Mouse (Mus musculus) ES-Bruce4 (cell line): ENCODE results near the gene Agap1. TPM values are rescaled to one million over a fixed set of nuclear protein-coding genes. Genes with fewer than 3 reads are reported as not detected.

ENCODE experiments used
- H3K27ac ChIP-seq: 2 replicates; pipeline ENCODE4 v1.5.1; 2012; ENCODE audit warnings: low read length, inconsistent platforms; ENCODE audit not compliant: insufficient read depth
- H3K27me3 ChIP-seq: 2 replicates; pipeline ENCODE4 v1.6.1; 2012; ENCODE audit warnings: mild to moderate bottlenecking, low read length, inconsistent platforms; ENCODE audit not compliant: control insufficient read depth, poor library complexity, insufficient read depth, severe bottlenecking
- H3K36me3 ChIP-seq: 2 replicates; pipeline ENCODE4 v1.6.1; 2012; ENCODE audit warnings: inconsistent platforms, mild to moderate bottlenecking, low read length, moderate library complexity; ENCODE audit not compliant: control insufficient read depth, poor library complexity, insufficient read depth, severe bottlenecking
- H3K4me1 ChIP-seq: one replicate; pipeline ENCODE4 v1.8.1; 2011; ENCODE audit warnings: low read length; ENCODE audit not compliant: control insufficient read depth, insufficient read depth
- H3K4me3 ChIP-seq: 2 replicates; pipeline ENCODE4 v1.5.1; 2011; ENCODE audit warnings: low read depth, mild to moderate bottlenecking, low read length
- H3K9ac ChIP-seq: 2 replicates; pipeline ENCODE4 v1.6.1; 2012; ENCODE audit warnings: low read depth, mild to moderate bottlenecking, inconsistent platforms; ENCODE audit not compliant: poor library complexity, severe bottlenecking
- H3K9me3 ChIP-seq: replicated peaks from 2 replicates; pipeline ENCODE4 v1.6.1; 2012; ENCODE audit warnings: mild to moderate bottlenecking, low read length, inconsistent platforms; ENCODE audit not compliant: control insufficient read depth, poor library complexity, insufficient read depth, severe bottlenecking
- CTCF ChIP-seq: IDR thresholded peaks from one replicate; pipeline ENCODE4 v1.8.1; 2011; ENCODE audit warnings: low read depth, low read length
- EP300 ChIP-seq: IDR thresholded peaks from 2 replicates; pipeline ENCODE4 v1.6.1; 2011; ENCODE audit warnings: low read depth, low read length; ENCODE audit not compliant: insufficient read depth
- POLR2A ChIP-seq: IDR thresholded peaks from one replicate; pipeline ENCODE4 v1.8.1; 2011; ENCODE audit warnings: low read length; ENCODE audit not compliant: insufficient read depth
- polyA plus RNA-seq: library from polyadenylated mRNA; stranded (reverse); fragments of >200 nt; gene quantifications from 2 replicates; pipeline ENCODE4 v1.2.4, GENCODE M21; 2011; ENCODE audit warnings: low read depth; ENCODE audit not compliant: missing spikeins, insufficient read depth, insufficient read length

Gene Agap1
- polyA plus RNA-seq, 1 experiment: 31.0 TPM

DNA sequence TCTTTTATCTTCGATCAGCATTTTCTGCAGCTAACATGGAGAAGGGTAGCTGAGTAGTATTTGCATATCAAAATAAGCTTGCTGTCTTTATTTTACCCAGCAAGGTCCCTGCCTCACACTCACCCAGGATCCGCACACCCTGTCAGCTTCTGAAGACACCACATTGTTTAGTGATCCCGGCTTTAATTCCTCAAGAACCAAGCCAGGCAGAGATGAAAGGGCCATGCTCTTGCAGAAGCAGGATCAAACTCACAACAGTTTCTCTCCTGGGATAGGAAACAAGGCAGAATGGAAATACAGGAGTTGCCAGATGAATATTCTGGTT lies 285.1 kb downstream of the Agap1 start:
- Histone ChIP-seq H3K27ac (no peak overlapping the region), H3K36me3 (no peaks in the 10 kb centered on the region), H3K4me3 (no peak overlapping the region), H3K9ac (no peak overlapping the region), H3K27me3 (no peaks in the 10 kb centered on the region), H3K9me3 (no peaks in the 10 kb centered on the region), H3K4me1 (no peaks in the 10 kb centered on the region)
- TF ChIP-seq POLR2A (no peak), EP300 (no peak), CTCF (no peak)

DNA sequence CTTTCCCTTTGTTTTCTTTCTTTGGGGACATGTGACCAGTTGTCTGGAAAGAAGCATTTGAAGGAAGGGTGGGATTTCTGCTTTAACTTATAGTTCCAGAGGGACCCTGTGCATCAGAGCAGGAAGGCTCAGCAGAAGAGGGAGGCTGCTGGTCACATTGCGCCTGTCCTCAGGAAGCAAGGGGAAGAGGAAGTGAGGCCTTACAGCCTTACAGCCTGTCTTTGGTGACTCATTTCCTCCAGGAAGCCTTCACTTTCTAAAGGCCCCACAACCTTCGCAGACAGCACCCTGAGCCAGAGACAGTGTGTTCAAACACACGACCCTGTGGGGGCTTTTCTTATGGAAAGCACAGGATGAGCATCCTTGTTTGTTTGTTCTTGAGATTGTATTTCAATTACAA lies 287.8 kb downstream of the Agap1 start:
- TF ChIP-seq CTCF (no peak), POLR2A (no peak), EP300 (no peak)
- Histone ChIP-seq H3K9me3 (no peaks in the 10 kb centered on the region), H3K27me3 (no peaks in the 10 kb centered on the region), H3K4me3 (no peak overlapping the region), H3K27ac (no peak overlapping the region), H3K4me1 (no peaks in the 10 kb centered on the region), H3K36me3 (no peaks in the 10 kb centered on the region), H3K9ac (no peak overlapping the region)

GRCm38 (mm10) chr1:89746171-89746570 lies 291.6 kb downstream of the Agap1 start:
- no peaks in the 10 kb centered on the region for H3K36me3 ChIP-seq
- no peak overlapping the region for H3K9ac ChIP-seq
- H3K4me1 ChIP-seq: no peaks in the 10 kb centered on the region
- H3K27ac ChIP-seq: no peak overlapping the region
- no peak overlapping the region for H3K4me3 ChIP-seq
- H3K27me3 ChIP-seq: no peaks in the 10 kb centered on the region
- TF ChIP-seq POLR2A: no peak
- TF ChIP-seq CTCF: no peak
- TF ChIP-seq EP300: no peak
- H3K9me3 ChIP-seq: no peaks in the 10 kb centered on the region

GRCm38 (mm10) chr1:89749666-89750065 lies 295.1 kb downstream of the Agap1 start:
- TF ChIP-seq EP300 (no peak), CTCF (no peak), POLR2A (no peak)
- Histone ChIP-seq H3K9ac (no peak overlapping the region), H3K27ac (no peak overlapping the region), H3K9me3 (no peaks in the 10 kb centered on the region; the same call in 1 of the 2 replicates), H3K36me3 (no peaks in the 10 kb centered on the region), H3K4me3 (no peak overlapping the region), H3K27me3 (no peaks in the 10 kb centered on the region), H3K4me1 (no peaks in the 10 kb centered on the region)

GRCm38 (mm10) chr1:89750495-89750894 lies 295.9 kb downstream of the Agap1 start:
- Histone ChIP-seq H3K9ac (0 out of 2 replicates have a peak overlapping the region, but pooled peaks have one; percentile 28), H3K4me3 (no peak overlapping the region), H3K36me3 (no peaks in the 10 kb centered on the region), H3K27ac (no peak overlapping the region), H3K27me3 (no peaks in the 10 kb centered on the region), H3K4me1 (no peaks in the 10 kb centered on the region), H3K9me3 (no peaks in the 10 kb centered on the region; the same call in 1 of the 2 replicates)
- no peak for TF ChIP-seq CTCF
- no peak for TF ChIP-seq EP300
- TF ChIP-seq POLR2A: no peak

GRCm38 (mm10) chr1:89750921-89751320 lies 296.3 kb downstream of the Agap1 start:
- H3K36me3 ChIP-seq: no peaks in the 10 kb centered on the region
- no peak overlapping the region for H3K27ac ChIP-seq
- H3K4me1 ChIP-seq: no peaks in the 10 kb centered on the region
- H3K9ac ChIP-seq: 0 out of 2 replicates have a peak overlapping the region, but pooled peaks have one; percentile 28
- H3K27me3 ChIP-seq: no peaks in the 10 kb centered on the region
- no peaks in the 10 kb centered on the region; the same call in 1 of the 2 replicates for H3K9me3 ChIP-seq
- TF ChIP-seq POLR2A (no peak), EP300 (no peak), CTCF (no peak)
- no peak overlapping the region for H3K4me3 ChIP-seq
